Mouse (Mus musculus) adrenal gland, adult 18-20 months (tissue): Measurements from ENCODE around the gene Maneal. TPM values are rescaled to one million over a fixed set of nuclear protein-coding genes. Genes with fewer than 3 reads are reported as not detected.
A peak's percentile ranks its signal among the peaks of the same experiment; 100 is the strongest.

Experiments
- DNase-seq, 2 experiments: peaks; one replicate each; pipeline ENCODE4 v3.0.0; 2021 to 2022; ENCODE audit warnings: low spot score in 2 of 2
- total RNA-seq, 2 experiments: library from RNA; stranded (reverse); gene quantifications; 1 replicate in 1 of 2; 2 replicates in 1 of 2; pipeline ENCODE4 v1.2.3; 2021

The Maneal gene
- total RNA-seq, 2 experiments from 2014 or later: 4.0 to 5.0 TPM

GRCm38 (mm10) chr4:124850261-124850913 is 11.6 kb downstream of the Maneal start, which contains the start of gene Yrdc:
Gene Yrdc, plus strand, starts transcription at chr4:124850679.
- DNase-seq: peak; percentile 91 to 93

GRCm38 (mm10) chr4:124849631-124850260 is 12.2 kb downstream of the Maneal start:
- peak; percentile 26 to 34 for DNase-seq

GRCm38 (mm10) chr4:124847573-124847972 is 14.4 kb downstream of the Maneal start:
- peak; percentile 77 to 80 for DNase-seq

GRCm38 (mm10) chr4:124843493-124843892 is 18.5 kb downstream of the Maneal start:
- no peak for DNase-seq

- DNase-seq: no peak
Measured at GRCm38 (mm10) chr4:124840998-124841397, 21.0 kb downstream of the Maneal start.

- DNase-seq: no peak
Measured at GRCm38 (mm10) chr4:124838035-124838700, 23.8 kb downstream of the Maneal start.

GRCm38 (mm10) chr4:124832796-124833195 is 29.2 kb downstream of the Maneal start:
- no peak for DNase-seq

- DNase-seq: no peak
Measured at GRCm38 (mm10) chr4:124829671-124830070, 32.3 kb downstream of the Maneal start.

GRCm38 (mm10) chr4:124825371-124825965 is 36.5 kb downstream of the Maneal start:
- no peak for DNase-seq

- no peak for DNase-seq
Measured at GRCm38 (mm10) chr4:124824967-124825366, 37.0 kb downstream of the Maneal start.

- DNase-seq: no peak
Measured at GRCm38 (mm10) chr4:124818832-124819231, 43.1 kb downstream of the Maneal start.

- DNase-seq: peak; percentile 31 to 36
Measured at GRCm38 (mm10) chr4:124817803-124818202, 44.2 kb downstream of the Maneal start.

- DNase-seq: no peak
Measured at GRCm38 (mm10) chr4:124815901-124816300, 46.1 kb downstream of the Maneal start.

GRCm38 (mm10) chr4:124811347-124811975 is 50.5 kb downstream of the Maneal start:
- DNase-seq: no peak

GRCm38 (mm10) chr4:124810056-124810455 is 51.9 kb downstream of the Maneal start:
- DNase-seq: no peak

GRCm38 (mm10) chr4:124809136-124809883 is 52.7 kb downstream of the Maneal start:
- no peak for DNase-seq

GRCm38 (mm10) chr4:124808511-124808910 is 53.5 kb downstream of the Maneal start:
- DNase-seq: no peak
